20 mouse cellular contexts compared by ENCODE assay signal in genomic region chr7:142379186-142379585, GRCm38 (mm10). TPM values are rescaled to one million over a fixed set of nuclear protein-coding genes. Genes with fewer than 3 reads are reported as not detected.
A peak's percentile ranks its signal among the peaks of the same experiment; 100 is the strongest.
DNase-seq lines count a peak whose midpoint lies in the region; ATAC-seq lines count a peak whose summit lies in the region.
"Had no signal": no experiment of that assay in that cellular context is flagged by ENCODE, and none has a peak within 500 bp of the region (broad histone marks: within the 10 kb centered on the region; RNA-seq: fewer than 3 reads in every experiment).

No protein-coding gene starts in this region.

- peak overlapping the region; percentile 34 for H3K9ac ChIP-seq in liver, embryonic 11.5 days (ENCODE audit: low read depth, low read length)
- no peak overlapping the region for H3K9ac ChIP-seq in kidney, embryonic 16.5 days (replicated peaks; ENCODE audit: low read length)
- H3K9ac ChIP-seq: embryonic facial prominence, embryonic 13.5 days; hindbrain, embryonic 15.5 days had no signal

- H3K4me2 ChIP-seq in liver, embryonic 11.5 days, result no peak overlapping the region
- H3K4me2 ChIP-seq in kidney, embryonic 16.5 days (replicated peaks; ENCODE audit: low read depth, low read length), result no peak overlapping the region
- H3K4me2 ChIP-seq: embryonic facial prominence, embryonic 13.5 days; hindbrain, embryonic 15.5 days had no signal

- no peak for DNase-seq in liver, embryonic 11.5 days (ENCODE audit: low spot score)
- DNase-seq in liver, result no peak
- DNase-seq in induced T-regulatory cell, adult 2 months (ENCODE audit: low read depth), result peak; percentile 50
- DNase-seq in natural killer cell, adult 2 months (ENCODE audit: low spot score in 2 of 2), result peak; percentile 67 to 82
- DNase-seq in urinary bladder, postnatal 10 days (ENCODE audit: low spot score), result no peak
- DNase-seq in heart, adult 9 months (ENCODE audit: low spot score in 2 of 2), result no peak
- DNase-seq: cerebellum, adult 11-12 months; gastrocnemius, postnatal 25 days; kidney, adult 11 months; kidney, postnatal 14 days; midbrain, embryonic 14.5 days; right cerebral cortex, postnatal 25 days had no signal

- 78% methylated on average over 6 of the region's 6 CpGs for WGBS in liver, embryonic 11.5 days
- 79% methylated on average over 6 of the region's 6 CpGs for WGBS in kidney, embryonic 16.5 days

- H3K4me1 ChIP-seq in liver, embryonic 11.5 days (replicated peaks; ENCODE audit: control insufficient read depth, insufficient read depth, low read length), result peaks cover 55% of the 10 kb centered on the region
- no peaks in the 10 kb centered on the region for H3K4me1 ChIP-seq in kidney, embryonic 16.5 days (ENCODE audit: insufficient read depth, low read length)
- H3K4me1 ChIP-seq: hindbrain, embryonic 15.5 days had no signal

- no peak overlapping the region for H3K4me3 ChIP-seq in liver, embryonic 11.5 days (ENCODE audit: low read depth, low read length)
- no peak overlapping the region for H3K4me3 ChIP-seq in kidney, embryonic 16.5 days (ENCODE audit: low read length)
- H3K4me3 ChIP-seq: embryonic facial prominence, embryonic 13.5 days; hindbrain, embryonic 15.5 days had no signal

- H3K9me3 ChIP-seq in liver, embryonic 11.5 days (ENCODE audit: control insufficient read depth, low read length), result no peaks in the 10 kb centered on the region
- no peaks in the 10 kb centered on the region for H3K9me3 ChIP-seq in kidney, embryonic 16.5 days (ENCODE audit: low read length)
- H3K9me3 ChIP-seq: embryonic facial prominence, embryonic 13.5 days; hindbrain, embryonic 15.5 days had no signal

- H3K27me3 ChIP-seq in liver, embryonic 11.5 days (replicated peaks; ENCODE audit: control insufficient read depth, insufficient read depth, low read length), result no peaks in the 10 kb centered on the region
- no peaks in the 10 kb centered on the region for H3K27me3 ChIP-seq in kidney, embryonic 16.5 days (ENCODE audit: insufficient read depth, low read length)
- H3K27me3 ChIP-seq: CH12.LX; embryonic facial prominence, embryonic 13.5 days; hindbrain, embryonic 15.5 days had no signal

- peak overlapping the region; percentile 91; the same call in 1 of the 2 replicates for H3K27ac ChIP-seq in liver, embryonic 11.5 days (ENCODE audit: low read depth, low read length)
- no peak overlapping the region for H3K27ac ChIP-seq in kidney, embryonic 16.5 days (ENCODE audit: low read length)
- H3K27ac ChIP-seq: embryonic facial prominence, embryonic 13.5 days; hindbrain, embryonic 15.5 days had no signal

- no peak for ATAC-seq in liver, embryonic 11.5 days (replicated peaks; ENCODE audit: low FRiP score)
- no peak for ATAC-seq in kidney, embryonic 16.5 days (ENCODE audit: low FRiP score, low TSS enrichment)

- peaks cover 69% of the 10 kb centered on the region for H3K36me3 ChIP-seq in liver, embryonic 11.5 days (ENCODE audit: control insufficient read depth, insufficient read depth, low read length)
- peaks cover 86% of the 10 kb centered on the region for H3K36me3 ChIP-seq in kidney, embryonic 16.5 days (ENCODE audit: insufficient read depth, low read length)

RNA-seq across cellular contexts. Expression of gene Gm49369, which starts 3.3 kb away (rescaled TPM):
- polyA plus RNA-seq in liver, embryonic 11.5 days (2014; fragmentation: Nextera tagmentation; extraction: Ambion mirVana), result not detected in 2 replicates
- 4.4 TPM in 1 of 2 replicates, not detected in the other for polyA plus RNA-seq in kidney, embryonic 16.5 days (2015; fragmentation: Nextera tagmentation; extraction: Ambion mirVana)
- polyA plus RNA-seq: embryonic facial prominence, embryonic 13.5 days; heart, embryonic 16.5 days had no signal

RNA-seq across cellular contexts. Expression of gene Ifitm10, which starts 5.6 kb away (rescaled TPM):
- 1.8 and 2.4 TPM in 2 replicates for polyA plus RNA-seq in liver, embryonic 11.5 days (2014; fragmentation: Nextera tagmentation; extraction: Ambion mirVana)
- 1.8 and 2.5 TPM in 2 replicates for polyA plus RNA-seq in kidney, embryonic 16.5 days (2015; fragmentation: Nextera tagmentation; extraction: Ambion mirVana)

RNA-seq across cellular contexts. Expression of gene Ctsd, which starts 8.7 kb away (rescaled TPM):
- 316 and 340 TPM in 2 replicates for polyA plus RNA-seq in liver, embryonic 11.5 days (2014; fragmentation: Nextera tagmentation; extraction: Ambion mirVana)
- 398 and 453 TPM in 2 replicates for polyA plus RNA-seq in kidney, embryonic 16.5 days (2015; fragmentation: Nextera tagmentation; extraction: Ambion mirVana)

RNA-seq across cellular contexts. Expression of gene Syt8, which starts 55.5 kb away (rescaled TPM):
- 0.41 and 0.42 TPM in 2 replicates for polyA plus RNA-seq in liver, embryonic 11.5 days (2014; fragmentation: Nextera tagmentation; extraction: Ambion mirVana)
- polyA plus RNA-seq in kidney, embryonic 16.5 days (2015; fragmentation: Nextera tagmentation; extraction: Ambion mirVana), result 2.3 and 4.0 TPM in 2 replicates
- polyA plus RNA-seq: cortical plate, adult 2 months; frontal cortex, adult 2 months; hindbrain, embryonic 15.5 days; liver, adult 2 months; midbrain, embryonic 14.5 days had no signal

Comparison
In these comparisons a context has a peak if more than half of its experiments do, and no peak if none do; other contexts are left out.
1. DNase-seq: peak in induced T-regulatory cell, adult 2 months (single experiment) and natural killer cell, adult 2 months (2 of 2); none in liver, embryonic 11.5 days (single experiment), liver (single experiment), urinary bladder, postnatal 10 days (single experiment) and heart, adult 9 months (0 of 2).